Mouse (Mus musculus): Measurements from ENCODE around the gene H2-DMa.
"Not testable (repeated sequence)": the region's sequence is repeated elsewhere in the genome, so short reads cannot be mapped to it uniquely, and the experiment has no call there.

Gene H2-DMa

GRCm38 (mm10) chr17:34123518-34123917 is 4.2 kb downstream of the H2-DMa start:
- DNase-seq (ENCODE audit: low read depth in 1 of 2, low spot score in 2 of 2): no peak

- DNase-seq (ENCODE audit: low read depth in 1 of 2, low spot score in 2 of 2): peak in 1 of 2 experiments; percentile 38
These were observed 5.3 kb downstream of the H2-DMa start for GRCm38 (mm10) chr17:34124649-34125048.

DNA sequence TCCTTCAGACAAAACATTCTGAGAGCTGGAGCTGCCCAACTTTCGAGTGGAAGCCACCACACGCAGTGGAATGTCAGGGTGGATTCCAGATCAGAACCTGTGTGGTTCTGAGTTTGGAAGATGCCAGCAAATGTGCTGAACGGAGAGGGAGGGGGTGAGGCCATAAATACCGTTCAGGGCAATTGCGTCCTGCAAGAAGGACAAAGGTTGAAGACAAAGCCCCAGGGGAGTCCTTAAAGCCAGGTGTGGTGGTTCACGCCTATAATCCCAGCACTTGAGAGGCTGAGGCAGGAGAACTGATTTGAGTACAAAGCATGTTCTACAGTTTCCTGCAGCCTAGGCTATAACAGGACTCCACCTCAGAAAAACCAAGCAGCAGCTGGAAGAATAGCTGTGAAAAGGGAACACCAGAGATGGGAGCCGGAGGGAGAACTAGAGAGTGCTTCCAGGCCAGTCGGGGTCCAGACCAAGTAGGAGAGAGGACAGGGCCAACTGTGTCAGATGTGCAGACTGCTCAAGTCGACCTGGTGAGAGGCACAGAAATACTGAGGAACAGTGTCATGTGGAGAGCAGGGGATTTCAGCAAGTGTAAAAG is 7.6 kb downstream of the H2-DMa start:
- DNase-seq (ENCODE audit: low read depth in 1 of 2, low spot score in 2 of 2): no peak

DNA sequence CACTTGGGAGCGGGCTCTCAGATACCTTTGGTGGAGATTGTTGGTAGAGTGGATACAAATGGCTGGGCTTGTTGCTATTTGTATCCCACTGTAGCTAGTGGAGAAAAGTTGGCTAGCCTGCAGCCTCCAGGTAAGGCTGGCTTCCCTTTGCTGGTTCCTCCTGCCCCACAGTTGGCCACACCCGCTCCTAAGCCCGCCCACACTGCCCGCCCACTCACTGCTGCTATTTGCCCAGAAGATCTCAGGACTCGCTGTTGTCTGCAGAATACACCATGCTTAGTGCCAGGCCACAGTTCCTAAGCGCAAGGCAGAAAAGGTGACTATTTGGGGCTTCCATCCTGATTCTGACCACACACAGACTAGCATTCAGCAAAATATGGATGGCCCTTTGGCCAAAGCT is 8.1 kb downstream of the H2-DMa start:
- DNase-seq (ENCODE audit: low read depth in 1 of 2, low spot score in 2 of 2): peak in 1 of 2 experiments; percentile 40

- no peak for DNase-seq (ENCODE audit: low read depth in 1 of 2, low spot score in 2 of 2)
These were observed 9.1 kb downstream of the H2-DMa start for GRCm38 (mm10) chr17:34128264-34128937.

DNA sequence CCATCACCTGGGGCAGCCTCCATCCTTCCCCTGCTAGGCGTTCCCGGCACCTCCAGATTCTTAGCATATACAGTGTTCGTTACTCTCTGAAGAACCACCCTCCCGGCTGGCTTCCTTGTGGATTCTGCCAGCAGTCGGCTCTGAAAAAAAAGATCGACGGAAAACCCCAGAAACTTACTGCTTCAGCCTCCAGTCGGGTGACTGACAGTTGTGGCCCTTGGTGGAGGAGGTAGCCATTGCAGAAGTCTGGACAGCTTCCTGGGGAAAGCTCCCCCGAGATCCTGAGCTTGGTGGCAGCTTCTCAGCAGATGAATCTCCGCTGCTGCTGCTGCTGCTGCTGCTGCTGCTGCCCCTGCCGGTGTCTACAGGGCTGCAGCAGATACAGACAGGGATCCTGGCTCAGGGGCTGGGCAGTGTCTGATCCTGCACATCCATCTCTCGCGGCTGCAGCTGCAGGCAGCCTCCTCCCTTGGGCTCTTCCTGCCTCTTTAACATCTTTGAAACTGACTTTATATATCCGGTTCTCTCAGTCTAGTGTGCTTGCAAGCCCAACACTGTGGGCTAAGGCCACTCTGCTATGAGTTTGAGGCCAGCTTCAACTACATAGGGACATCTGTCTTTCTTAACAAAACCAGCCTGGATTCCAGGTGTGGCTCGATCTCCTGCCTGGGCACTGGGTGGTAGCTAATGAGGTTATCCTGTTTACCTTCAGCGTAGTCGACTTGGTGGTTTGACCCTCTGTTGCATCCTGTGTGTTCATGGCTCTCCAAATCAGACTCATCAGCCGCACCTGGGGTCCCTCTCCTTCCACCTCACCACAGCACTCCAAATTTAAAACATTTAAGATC is 9.8 kb downstream of the H2-DMa start:
- DNase-seq (ENCODE audit: low read depth in 1 of 2, low spot score in 2 of 2): no peak

GRCm38 (mm10) chr17:34130073-34130947 is 11.0 kb downstream of the H2-DMa start:
- DNase-seq (ENCODE audit: low read depth in 1 of 2, low spot score in 2 of 2): no peak

DNA sequence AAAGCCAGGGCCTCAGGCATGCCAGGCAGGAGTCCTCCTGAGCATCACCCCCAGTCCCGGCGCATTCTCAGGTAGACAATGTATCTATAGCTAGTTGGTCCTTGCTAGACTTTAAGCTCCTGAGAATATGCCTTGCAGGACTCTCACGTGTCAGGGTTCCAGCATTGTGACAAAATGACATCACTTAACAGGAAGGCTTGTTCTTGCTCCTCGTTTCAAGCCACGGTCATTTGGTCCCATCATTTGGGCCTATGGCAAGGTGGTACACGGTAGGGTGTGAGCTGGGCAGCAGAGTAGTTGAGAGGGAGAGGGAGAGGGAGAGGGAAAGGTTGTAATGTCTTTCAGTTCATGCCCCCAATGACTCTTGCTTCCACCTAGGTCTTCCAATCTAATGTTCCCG is 12.6 kb downstream of the H2-DMa start:
- DNase-seq (ENCODE audit: low read depth in 1 of 2, low spot score in 2 of 2): no peak

DNA sequence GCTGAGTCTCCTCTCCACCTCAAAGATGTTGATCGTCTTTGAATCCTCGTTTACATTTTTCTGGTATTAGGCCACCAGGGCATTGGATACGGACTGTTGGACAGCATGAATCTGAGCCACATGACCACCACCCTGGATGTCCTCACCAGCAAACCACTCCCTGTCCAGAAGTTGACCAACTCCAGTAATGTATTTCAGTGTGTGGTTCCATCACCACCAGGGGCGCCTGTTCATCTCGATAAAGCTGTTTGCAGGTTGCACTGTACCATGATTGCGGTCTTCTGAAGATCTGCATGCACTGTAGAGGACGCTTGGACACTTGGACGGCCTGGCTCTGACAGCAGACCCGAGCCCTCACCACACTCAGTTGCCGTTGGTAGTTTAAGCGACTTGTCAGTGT is 13.9 kb downstream of the H2-DMa start:
- no peak for DNase-seq (ENCODE audit: low read depth in 1 of 2, low spot score in 2 of 2)

GRCm38 (mm10) chr17:34134451-34134850 is 15.1 kb downstream of the H2-DMa start:
- no peak for DNase-seq (ENCODE audit: low read depth in 1 of 2, low spot score in 2 of 2)

- DNase-seq (ENCODE audit: low read depth in 1 of 2, low spot score in 2 of 2): peak; percentile 95 to 98
These were observed 16.2 kb downstream of the H2-DMa start for GRCm38 (mm10) chr17:34135297-34136224.

GRCm38 (mm10) chr17:34137601-34138000 is 18.3 kb downstream of the H2-DMa start:
- no peak for DNase-seq (ENCODE audit: low read depth in 1 of 2, low spot score in 2 of 2)

DNA sequence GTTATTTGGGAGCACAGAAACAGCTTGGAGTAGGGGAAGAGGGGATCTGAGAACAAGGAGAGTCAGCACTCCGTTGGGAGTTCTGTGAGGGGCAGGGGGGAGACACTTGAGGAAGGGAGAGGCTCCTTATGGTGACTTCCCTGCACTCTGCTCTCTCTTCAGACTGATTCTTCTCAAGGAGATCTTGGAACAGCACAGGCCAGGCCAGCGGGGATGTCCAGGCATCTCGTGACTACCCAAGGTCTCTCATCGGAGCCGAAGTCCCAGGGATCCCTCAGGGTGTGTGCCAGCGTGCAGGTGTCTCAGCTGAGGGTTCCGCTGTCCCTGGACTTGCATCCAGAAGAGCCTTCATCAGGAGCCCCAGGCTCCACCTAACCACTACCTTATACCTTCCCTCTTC is 19.3 kb downstream of the H2-DMa start:
- DNase-seq (ENCODE audit: low read depth in 1 of 2, low spot score in 2 of 2): no peak

DNA sequence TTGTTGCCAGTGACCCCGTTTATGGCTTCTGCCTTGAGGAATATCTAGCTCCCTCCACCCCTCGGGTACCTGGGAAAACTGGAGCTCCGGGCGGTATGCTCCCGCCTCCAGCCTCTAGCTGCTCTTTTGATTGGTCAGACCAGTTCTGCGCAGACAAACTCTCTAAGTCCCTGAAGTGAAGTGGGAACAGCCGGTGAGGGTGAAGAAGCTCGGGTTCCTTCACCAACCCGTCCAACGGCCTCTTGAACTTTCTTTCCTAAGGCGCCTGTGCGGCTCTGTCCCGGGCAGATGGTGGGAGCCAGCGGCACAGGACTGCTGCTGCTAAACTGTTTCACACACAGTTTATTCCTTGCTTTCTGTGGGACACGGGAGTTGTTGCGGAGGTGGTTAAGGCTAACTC is 20.1 kb downstream of the H2-DMa start:
- DNase-seq (ENCODE audit: low read depth in 1 of 2, low spot score in 2 of 2): no peak

DNA sequence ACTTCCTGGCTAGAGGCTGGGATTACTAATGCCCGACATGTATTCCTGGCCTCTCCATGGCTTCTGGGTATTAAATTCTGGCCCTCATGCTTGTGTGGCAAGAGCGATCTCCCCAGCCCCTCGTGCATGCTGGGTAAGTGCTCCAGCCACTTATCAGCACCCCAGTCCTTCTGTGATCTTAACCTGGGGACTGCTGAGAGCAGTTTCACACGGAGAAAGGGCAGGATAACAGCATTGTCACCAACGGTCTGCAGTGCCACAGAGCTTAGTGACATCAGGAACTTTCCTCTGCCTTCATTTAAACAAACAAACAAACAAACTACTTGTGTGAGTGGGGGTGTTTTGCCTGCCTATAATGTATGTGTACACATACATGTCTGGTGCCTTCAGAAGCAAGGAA is 20.9 kb downstream of the H2-DMa start:
- no peak for DNase-seq (ENCODE audit: low read depth in 1 of 2, low spot score in 2 of 2)

- DNase-seq (ENCODE audit: low read depth in 1 of 2, low spot score in 2 of 2): no peak
These were observed 22.1 kb downstream of the H2-DMa start for GRCm38 (mm10) chr17:34141448-34141847.

DNA sequence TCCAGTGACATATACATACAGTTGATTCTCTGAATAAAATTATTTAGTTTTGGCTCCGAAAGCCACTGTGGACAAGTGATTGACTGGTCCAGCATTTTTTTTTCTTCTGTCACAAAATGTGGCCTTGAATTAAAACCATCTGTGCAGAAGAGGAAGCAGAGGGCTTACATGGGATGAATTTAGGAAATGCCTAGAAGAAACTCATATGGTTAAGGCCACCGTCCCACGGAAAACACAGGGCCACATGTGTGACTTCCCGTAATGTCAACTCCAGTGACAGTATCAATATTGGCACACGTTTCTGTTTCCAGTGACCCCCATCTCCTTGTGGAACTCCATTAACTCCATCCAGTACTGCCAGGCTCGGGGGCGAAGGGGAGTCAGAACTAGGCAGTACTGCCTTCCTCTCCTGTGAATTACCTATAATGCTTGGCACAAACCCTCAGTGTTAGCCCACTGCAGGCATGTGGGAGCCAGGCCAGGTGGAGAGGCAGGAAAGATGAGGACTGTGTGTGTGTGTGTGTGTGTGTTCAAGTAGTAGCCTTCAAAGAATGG is 23.2 kb downstream of the H2-DMa start:
- DNase-seq (ENCODE audit: low read depth in 1 of 2, low spot score in 2 of 2): no peak

DNA sequence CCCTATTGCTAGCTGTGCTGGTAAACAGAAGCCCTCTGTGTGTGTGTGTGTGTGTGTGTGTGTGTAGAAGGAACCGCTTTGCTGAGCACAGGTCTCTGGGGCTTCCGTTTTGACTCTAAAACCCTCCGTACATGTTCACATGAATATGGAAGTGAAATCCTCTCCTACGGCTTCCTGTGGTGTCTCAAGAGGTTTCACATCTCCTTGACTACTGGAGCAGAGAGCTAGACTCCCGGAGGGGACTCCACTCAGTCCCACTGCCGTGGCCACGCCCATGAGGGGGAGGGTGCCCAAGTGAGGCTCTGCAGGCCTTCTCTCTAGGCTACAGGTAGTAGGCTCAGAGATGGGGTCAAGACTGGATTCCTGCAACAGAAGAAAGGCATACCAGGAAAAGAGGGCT is 23.7 kb downstream of the H2-DMa start, which contains the start of gene H2-DMb2:
Gene H2-DMb2, plus strand, starts transcription at position 275 of the 400 bp plus-strand sequence.
- DNase-seq (ENCODE audit: low read depth in 1 of 2, low spot score in 2 of 2): peak; percentile 76 to 82

DNA sequence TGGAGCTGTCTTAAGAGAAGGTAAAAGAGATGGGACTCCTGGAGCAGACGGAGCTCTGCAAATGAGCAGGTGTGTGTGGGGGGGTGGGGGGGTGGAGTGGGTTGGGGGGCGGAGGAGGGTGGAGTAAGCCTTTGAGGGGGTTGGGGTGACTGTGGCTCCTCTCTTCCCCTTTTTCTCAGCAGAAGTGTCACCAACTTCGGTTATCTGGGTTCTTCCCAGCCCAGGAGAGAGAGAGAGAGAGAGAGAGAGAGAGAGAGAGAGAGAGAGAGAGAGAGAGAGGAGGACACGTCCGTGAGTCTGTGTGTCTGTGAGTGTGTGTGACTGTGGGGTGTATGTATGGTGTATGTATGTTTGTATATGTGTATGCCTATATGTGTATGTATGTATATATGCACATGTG is 24.1 kb downstream of the H2-DMa start:
- DNase-seq (ENCODE audit: low read depth in 1 of 2, low spot score in 2 of 2): no peak

DNA sequence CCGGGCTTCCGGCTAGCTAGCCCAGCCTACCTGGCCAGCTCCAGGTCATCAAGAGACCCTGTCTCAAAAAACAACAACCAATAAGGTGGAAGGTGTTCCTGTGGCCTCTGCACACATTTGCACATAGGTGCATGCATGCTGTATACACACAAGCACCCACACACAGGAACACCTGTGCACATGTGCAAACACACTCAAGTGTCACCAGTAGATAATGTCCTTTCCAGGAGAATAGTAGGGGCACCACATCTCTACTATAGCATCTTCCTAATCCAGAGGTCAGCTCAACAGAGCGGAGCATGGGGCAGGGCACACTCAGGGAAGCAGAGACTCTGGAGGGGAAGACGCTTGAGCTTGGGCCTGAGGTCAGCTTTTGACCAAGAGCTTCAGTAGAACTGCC is 24.9 kb downstream of the H2-DMa start:
- DNase-seq (ENCODE audit: low read depth in 1 of 2, low spot score in 2 of 2): not testable (repeated sequence)
